Mouse (Mus musculus) liver, postnatal 0 days (tissue): ENCODE measurements around the gene Ackr2.

Experiments
- CTCF ChIP-seq: sonication (generic); IDR thresholded peaks from 2 replicates; pipeline ENCODE4 v1.5.1; 2016; ENCODE audit warnings: antibody characterized with exemption, low read depth
- EP300 ChIP-seq: IDR thresholded peaks from 2 replicates; pipeline ENCODE4 v1.6.1; 2016; ENCODE audit warnings: antibody characterized with exemption, low read depth, mild to moderate bottlenecking

DNA sequence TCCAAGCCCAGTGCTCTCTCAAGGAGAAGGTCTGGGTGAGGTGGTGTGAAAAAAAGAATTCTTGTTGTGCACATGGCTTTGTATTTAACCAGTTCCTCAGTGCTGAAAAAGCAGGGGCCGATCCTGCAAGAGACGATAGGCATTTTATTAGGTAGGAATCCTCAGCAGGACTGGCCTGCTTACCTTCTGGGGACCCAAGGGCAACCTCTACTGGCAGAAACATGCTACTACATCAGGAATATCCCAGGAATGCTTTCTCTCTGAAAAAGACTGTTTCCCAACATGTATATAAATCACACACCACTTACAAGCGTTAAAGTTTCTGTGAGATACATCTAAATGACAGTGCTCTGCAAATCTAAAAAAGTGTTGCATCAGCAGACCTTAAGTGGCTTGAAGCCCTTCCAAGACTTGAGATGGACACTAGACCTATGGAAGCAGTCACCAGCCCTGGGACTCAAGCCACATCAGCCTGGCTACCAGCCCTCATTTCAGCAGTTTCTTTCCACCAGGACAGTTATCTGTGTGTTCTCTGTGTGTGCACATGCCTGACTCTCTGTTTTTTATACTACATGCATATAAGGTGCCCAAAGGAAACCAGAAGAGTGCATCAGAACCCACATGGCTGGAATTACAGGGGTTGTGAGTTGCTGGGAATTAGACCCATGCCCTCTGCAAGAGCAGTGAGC lies 21.0 kb upstream of the Ackr2 start:
- TF ChIP-seq EP300 (no peak), CTCF (peak; percentile 84)
